Mouse (Mus musculus): Measurements from ENCODE around the gene Akna. TPM values are rescaled to one million over a fixed set of nuclear protein-coding genes. Genes with fewer than 3 reads are reported as not detected.

The Akna gene
- polyA plus RNA-seq, 1 experiment from 2014 or later: 1.6 TPM

- WGBS: 84% methylated on average over 12 of the region's 12 CpGs
- Histone ChIP-seq H3K4me2 (replicated peaks; ENCODE audit: low read depth) (no peak overlapping the region), H3K4me1 (replicated peaks; ENCODE audit: control insufficient read depth, insufficient read depth, low read length) (no peaks in the 10 kb centered on the region), H3K27ac (ENCODE audit: low read depth, low read length) (no peak overlapping the region), H3K27me3 (replicated peaks; ENCODE audit: control insufficient read depth, insufficient read depth, low read length) (no peaks in the 10 kb centered on the region), H3K9ac (ENCODE audit: low read depth, low read length) (no peak overlapping the region), H3K36me3 (ENCODE audit: control insufficient read depth, insufficient read depth) (peaks cover 39% of the 10 kb centered on the region), H3K9me3 (ENCODE audit: control insufficient read depth) (no peaks in the 10 kb centered on the region), H3K4me3 (ENCODE audit: low read depth, low read length) (no peak overlapping the region)
- no peak for TF ChIP-seq CTCF (IDR thresholded peaks at IDR 0.05; ENCODE audit: low read depth)
- ATAC-seq: no peak
Measured at GRCm38 (mm10) chr4:63383474-63383873, 19.7 kb downstream of the Akna start.

- Histone ChIP-seq H3K27ac (ENCODE audit: low read depth, low read length) (no peak overlapping the region), H3K9me3 (ENCODE audit: control insufficient read depth) (no peaks in the 10 kb centered on the region), H3K4me3 (ENCODE audit: low read depth, low read length) (no peak overlapping the region), H3K4me1 (replicated peaks; ENCODE audit: control insufficient read depth, insufficient read depth, low read length) (no peaks in the 10 kb centered on the region), H3K36me3 (ENCODE audit: control insufficient read depth, insufficient read depth) (peaks cover 37% of the 10 kb centered on the region), H3K9ac (ENCODE audit: low read depth, low read length) (no peak overlapping the region), H3K4me2 (replicated peaks; ENCODE audit: low read depth) (no peak overlapping the region), H3K27me3 (replicated peaks; ENCODE audit: control insufficient read depth, insufficient read depth, low read length) (no peaks in the 10 kb centered on the region)
- no peak for TF ChIP-seq CTCF (IDR thresholded peaks at IDR 0.05; ENCODE audit: low read depth)
- ATAC-seq: no peak
- WGBS: 90% methylated on average over 4 of the region's 4 CpGs
Measured at GRCm38 (mm10) chr4:63382676-63383369, 20.3 kb downstream of the Akna start.

GRCm38 (mm10) chr4:63377483-63377882, 25.7 kb downstream of the Akna start:
- Histone ChIP-seq H3K27ac (ENCODE audit: low read depth, low read length) (no peak overlapping the region), H3K4me3 (ENCODE audit: low read depth, low read length) (no peak overlapping the region), H3K27me3 (replicated peaks; ENCODE audit: control insufficient read depth, insufficient read depth, low read length) (no peaks in the 10 kb centered on the region), H3K4me2 (replicated peaks; ENCODE audit: low read depth) (no peak overlapping the region), H3K9ac (ENCODE audit: low read depth, low read length) (no peak overlapping the region), H3K9me3 (ENCODE audit: control insufficient read depth) (no peaks in the 10 kb centered on the region), H3K4me1 (replicated peaks; ENCODE audit: control insufficient read depth, insufficient read depth, low read length) (no peaks in the 10 kb centered on the region), H3K36me3 (ENCODE audit: control insufficient read depth, insufficient read depth) (peaks cover 69% of the 10 kb centered on the region)
- no peak for ATAC-seq
- WGBS: 77% methylated on average over 7 of the region's 7 CpGs
- peak; percentile 50 for TF ChIP-seq CTCF (IDR thresholded peaks at IDR 0.05; ENCODE audit: low read depth)

GRCm38 (mm10) chr4:63375367-63375766, 27.8 kb downstream of the Akna start:
- ATAC-seq: no peak
- H3K27ac ChIP-seq (ENCODE audit: low read depth, low read length): no peak overlapping the region
- 61% methylated on average over 1 of the region's 1 CpGs for WGBS
- no peaks in the 10 kb centered on the region for H3K9me3 ChIP-seq (ENCODE audit: control insufficient read depth)
- no peaks in the 10 kb centered on the region for H3K27me3 ChIP-seq (replicated peaks; ENCODE audit: control insufficient read depth, insufficient read depth, low read length)
- no peak overlapping the region for H3K4me3 ChIP-seq (ENCODE audit: low read depth, low read length)
- no peak for TF ChIP-seq CTCF (IDR thresholded peaks at IDR 0.05; ENCODE audit: low read depth)
- no peak overlapping the region for H3K4me2 ChIP-seq (replicated peaks; ENCODE audit: low read depth)
- H3K4me1 ChIP-seq (replicated peaks; ENCODE audit: control insufficient read depth, insufficient read depth, low read length): no peaks in the 10 kb centered on the region
- no peak overlapping the region for H3K9ac ChIP-seq (ENCODE audit: low read depth, low read length)
- peaks cover 64% of the 10 kb centered on the region for H3K36me3 ChIP-seq (ENCODE audit: control insufficient read depth, insufficient read depth)

- Histone ChIP-seq H3K27me3 (replicated peaks; ENCODE audit: control insufficient read depth, insufficient read depth, low read length) (no peaks in the 10 kb centered on the region), H3K9me3 (ENCODE audit: control insufficient read depth) (no peaks in the 10 kb centered on the region), H3K27ac (ENCODE audit: low read depth, low read length) (no peak overlapping the region), H3K4me1 (replicated peaks; ENCODE audit: control insufficient read depth, insufficient read depth, low read length) (no peaks in the 10 kb centered on the region), H3K4me3 (ENCODE audit: low read depth, low read length) (no peak overlapping the region), H3K9ac (ENCODE audit: low read depth, low read length) (no peak overlapping the region), H3K4me2 (replicated peaks; ENCODE audit: low read depth) (no peak overlapping the region), H3K36me3 (ENCODE audit: control insufficient read depth, insufficient read depth) (peaks cover 59% of the 10 kb centered on the region; the same call in 1 of the 2 replicates)
- TF ChIP-seq CTCF (IDR thresholded peaks at IDR 0.05; ENCODE audit: low read depth): no peak
- WGBS: 61% methylated on average over 12 of the region's 12 CpGs
- ATAC-seq: no peak
Measured at GRCm38 (mm10) chr4:63374331-63374730, 28.8 kb downstream of the Akna start.

GRCm38 (mm10) chr4:63373404-63373803, 29.8 kb downstream of the Akna start:
- H3K36me3 ChIP-seq (ENCODE audit: control insufficient read depth, insufficient read depth): peaks cover 50% of the 10 kb centered on the region
- H3K4me1 ChIP-seq (replicated peaks; ENCODE audit: control insufficient read depth, insufficient read depth, low read length): no peaks in the 10 kb centered on the region
- no peaks in the 10 kb centered on the region for H3K27me3 ChIP-seq (replicated peaks; ENCODE audit: control insufficient read depth, insufficient read depth, low read length)
- H3K27ac ChIP-seq (ENCODE audit: low read depth, low read length): no peak overlapping the region
- WGBS: 80% methylated on average over 8 of the region's 8 CpGs
- H3K4me2 ChIP-seq (replicated peaks; ENCODE audit: low read depth): no peak overlapping the region
- no peak for TF ChIP-seq CTCF (IDR thresholded peaks at IDR 0.05; ENCODE audit: low read depth)
- no peak for ATAC-seq
- H3K9ac ChIP-seq (ENCODE audit: low read depth, low read length): no peak overlapping the region
- no peak overlapping the region for H3K4me3 ChIP-seq (ENCODE audit: low read depth, low read length)
- H3K9me3 ChIP-seq (ENCODE audit: control insufficient read depth): no peaks in the 10 kb centered on the region

Measured in intestine, postnatal 0 days (tissue).